Mouse (Mus musculus): ENCODE results near the gene Slc38a3.

Gene Slc38a3

DNA sequence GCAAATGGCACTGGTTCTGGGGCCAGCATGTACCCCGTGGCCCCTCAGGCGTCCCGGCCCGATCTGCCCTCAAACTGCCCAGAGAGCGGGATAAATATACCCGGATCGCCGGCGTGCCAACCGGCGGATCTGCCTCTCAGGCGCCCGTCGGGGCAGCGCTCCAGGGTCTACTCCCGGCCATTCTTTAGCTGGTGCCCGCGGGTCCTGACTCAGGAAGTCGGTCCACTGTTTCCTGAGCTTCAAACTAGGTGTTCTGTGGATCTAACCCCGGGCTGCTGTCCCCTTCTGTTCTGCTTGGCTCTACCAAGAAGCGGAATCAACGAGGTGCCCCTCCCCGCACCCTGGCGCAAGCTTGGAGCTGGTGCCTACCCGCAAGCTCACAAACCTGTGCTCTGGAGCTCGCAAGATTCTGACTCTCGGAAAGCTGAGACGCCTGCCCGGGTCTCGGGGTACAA is 2.6 kb downstream of the Slc38a3 start:
- DNase-seq (ENCODE audit: low spot score in 2 of 2) = no peak

DNA sequence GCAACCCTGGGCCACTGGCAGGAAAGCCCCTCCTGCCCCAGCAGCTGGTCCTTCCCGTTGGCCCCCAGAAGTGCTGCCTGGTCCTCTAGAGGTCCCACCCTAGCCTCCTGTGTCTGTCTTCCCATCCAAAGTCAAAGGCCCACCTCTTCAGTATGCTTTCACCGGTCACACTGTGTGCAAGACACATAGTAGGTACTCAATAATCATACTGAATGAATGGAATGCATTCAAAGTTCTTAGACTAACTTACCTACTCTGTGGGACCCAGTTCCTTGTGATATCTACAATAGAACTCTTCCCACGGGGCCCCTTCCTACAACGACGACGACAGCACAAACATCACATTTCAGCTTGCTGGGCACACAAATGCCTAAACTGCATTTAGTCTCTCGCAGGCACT is 4.0 kb downstream of the Slc38a3 start:
- no peak for DNase-seq (ENCODE audit: low spot score in 2 of 2)

DNA sequence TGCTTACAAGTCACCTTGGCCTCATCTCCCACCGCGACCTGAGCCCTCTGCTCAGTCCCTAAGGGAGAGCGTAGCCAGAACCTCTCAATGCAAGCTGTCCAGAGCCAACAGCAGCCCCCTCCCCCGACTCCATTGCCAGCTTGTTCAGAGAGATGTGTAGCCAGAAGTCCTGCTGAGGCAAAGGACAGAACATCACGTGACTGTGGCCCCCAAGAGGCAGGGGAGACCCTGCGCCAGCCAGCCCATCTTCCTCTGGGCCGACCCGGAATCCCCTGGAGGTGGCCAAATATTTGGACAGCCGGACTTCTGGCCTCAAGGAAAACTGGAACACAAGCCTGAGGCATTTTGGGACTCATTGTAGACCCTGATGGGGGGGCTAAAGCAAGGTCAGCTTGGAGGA is 5.8 kb downstream of the Slc38a3 start:
- DNase-seq (ENCODE audit: low spot score in 2 of 2) = no peak

DNA sequence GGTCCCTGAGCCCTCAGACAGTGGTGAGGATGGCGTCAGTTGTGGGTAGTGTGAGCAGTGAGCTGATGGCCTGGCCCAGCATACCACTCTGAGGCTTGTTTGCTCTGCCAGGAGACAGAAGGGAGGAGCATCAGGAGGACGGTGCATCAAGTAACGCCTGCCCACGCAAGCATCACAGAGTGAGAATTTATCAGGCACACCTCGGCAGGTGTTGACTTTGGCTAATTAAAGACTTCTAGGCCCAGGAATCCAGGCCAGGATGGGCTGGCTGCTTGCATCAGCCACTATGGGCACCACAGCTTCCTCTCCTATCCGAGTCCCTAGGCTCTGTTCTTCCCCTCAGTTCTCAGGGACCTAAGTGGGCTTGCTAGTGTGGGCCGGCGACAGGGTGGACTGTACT is 7.0 kb downstream of the Slc38a3 start:
- DNase-seq (ENCODE audit: low spot score in 2 of 2) = no peak

DNA sequence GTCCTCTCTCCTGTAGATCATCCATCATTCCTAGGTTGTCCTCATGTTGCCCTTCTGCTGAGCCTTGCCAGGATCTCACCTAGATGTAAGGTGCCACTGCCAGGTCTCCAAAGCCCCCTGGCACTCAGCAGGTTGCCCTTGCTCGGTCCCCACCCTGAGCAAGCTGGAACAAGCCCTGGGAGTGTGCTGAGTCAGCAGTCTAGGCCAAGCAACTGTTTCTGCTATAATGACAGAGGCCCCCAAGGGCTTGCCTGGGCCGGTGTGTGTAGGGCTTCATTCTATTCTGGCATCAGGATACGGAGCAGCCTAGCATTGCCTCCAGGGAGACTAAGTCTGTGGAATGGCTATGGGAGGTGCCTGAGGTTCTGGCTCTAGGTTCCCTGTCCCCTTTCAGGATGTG is 8.6 kb downstream of the Slc38a3 start:
- DNase-seq (ENCODE audit: low spot score in 2 of 2) = no peak

DNA sequence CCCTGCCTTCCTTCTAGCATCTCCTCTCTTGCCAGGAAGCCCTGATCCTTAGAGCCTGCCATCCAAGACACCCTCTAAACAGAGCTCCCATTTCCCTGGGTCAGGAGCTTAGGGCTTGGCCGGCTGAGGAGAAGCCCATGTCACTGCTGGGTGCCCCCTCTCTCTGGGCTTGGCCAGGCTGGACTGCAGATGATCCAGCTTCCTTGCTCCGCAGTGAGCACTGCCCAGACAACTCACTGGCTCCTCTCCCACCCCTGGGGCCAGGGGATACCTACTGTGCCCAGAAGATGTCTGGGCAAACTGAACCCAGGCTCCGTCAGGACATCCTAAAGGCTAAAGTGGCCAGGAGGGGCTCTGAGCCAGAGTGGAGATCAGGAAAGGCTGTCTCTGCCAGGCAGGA is 9.4 kb downstream of the Slc38a3 start:
- peak in 1 of 2 experiments; percentile 54 for DNase-seq (ENCODE audit: low spot score in 2 of 2)

DNA sequence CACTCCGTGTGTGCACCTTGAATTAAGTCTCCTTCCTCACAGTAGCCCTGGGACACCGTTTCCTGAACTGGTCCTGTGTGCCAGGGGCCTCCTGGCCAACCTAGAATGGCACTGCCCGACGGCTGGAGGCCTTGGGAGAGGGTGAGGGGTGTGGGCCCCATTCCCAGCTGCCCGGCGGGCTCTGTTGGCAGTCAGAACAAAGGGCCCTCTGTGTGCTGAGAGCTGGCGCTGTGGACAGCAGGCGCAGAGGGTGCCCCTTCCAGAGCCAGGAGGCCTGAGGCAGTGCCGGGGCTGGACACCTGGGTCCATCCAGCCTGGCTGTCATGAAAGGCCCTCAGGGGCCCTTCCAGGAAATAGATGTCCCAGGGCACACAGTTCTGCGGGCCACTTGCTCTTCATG is 9.8 kb downstream of the Slc38a3 start:
- DNase-seq (ENCODE audit: low spot score in 2 of 2) = peak; percentile 88 to 89

DNA sequence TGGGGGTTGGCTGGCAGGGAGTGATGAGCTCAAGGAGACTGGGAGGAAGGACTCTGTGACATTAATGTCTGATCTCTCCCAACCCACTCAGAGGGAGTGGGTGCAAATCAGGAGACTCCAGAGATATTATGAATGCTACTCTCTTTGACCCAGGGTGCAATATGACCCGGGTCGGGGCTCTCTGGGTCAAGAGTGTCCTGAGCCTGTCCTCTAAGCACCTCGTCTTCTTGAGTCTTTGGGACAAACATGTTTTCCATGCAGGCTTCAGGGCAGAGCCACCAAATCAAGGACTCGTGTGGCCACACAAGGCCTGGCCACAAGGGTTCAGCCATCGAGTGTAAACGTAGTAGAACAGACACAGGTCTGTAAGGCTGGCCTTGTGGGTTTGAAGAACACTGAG is 11.2 kb downstream of the Slc38a3 start:
- no peak for DNase-seq (ENCODE audit: low spot score in 2 of 2)

DNA sequence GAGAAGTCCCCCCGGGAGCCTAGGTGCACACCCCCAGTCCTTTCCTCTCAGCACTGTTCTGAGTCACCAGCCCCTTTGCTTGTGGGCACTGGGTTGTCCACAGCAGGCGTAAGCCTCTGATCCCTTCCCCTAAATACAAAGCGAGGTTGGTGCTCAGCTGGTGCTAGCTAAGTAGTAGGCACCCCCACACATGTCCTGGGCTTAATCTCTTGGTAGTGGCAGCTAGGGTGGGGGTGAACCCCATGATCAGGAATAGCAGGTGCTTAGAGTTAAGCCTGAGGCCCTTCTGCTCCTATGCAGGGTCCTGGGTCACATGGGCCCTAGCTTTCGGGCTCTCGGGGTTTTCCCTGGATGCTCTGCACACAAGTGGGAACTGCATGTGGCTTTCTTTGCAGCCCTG is 12.2 kb downstream of the Slc38a3 start:
- DNase-seq (ENCODE audit: low spot score in 2 of 2) = no peak

DNA sequence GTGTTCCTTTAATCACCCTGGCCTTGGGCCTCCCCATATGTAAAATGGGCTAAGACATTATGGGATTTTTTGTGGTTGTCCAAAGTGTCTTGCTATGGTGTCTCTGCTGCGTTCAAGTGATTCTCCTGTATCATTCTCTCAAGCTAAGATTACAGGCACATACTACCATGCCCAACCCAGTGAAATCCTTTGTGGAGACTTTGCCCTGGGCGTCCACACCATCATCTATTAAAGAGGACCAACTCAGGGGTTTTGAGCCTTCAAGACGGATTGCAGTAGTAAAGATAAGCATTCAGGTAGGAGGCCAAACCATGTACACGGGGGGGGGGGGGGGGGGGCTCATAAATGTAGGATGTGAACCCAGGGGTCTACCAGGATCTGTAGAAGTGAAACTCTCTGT is 14.7 kb downstream of the Slc38a3 start:
- no peak for DNase-seq (ENCODE audit: low spot score in 2 of 2)

DNA sequence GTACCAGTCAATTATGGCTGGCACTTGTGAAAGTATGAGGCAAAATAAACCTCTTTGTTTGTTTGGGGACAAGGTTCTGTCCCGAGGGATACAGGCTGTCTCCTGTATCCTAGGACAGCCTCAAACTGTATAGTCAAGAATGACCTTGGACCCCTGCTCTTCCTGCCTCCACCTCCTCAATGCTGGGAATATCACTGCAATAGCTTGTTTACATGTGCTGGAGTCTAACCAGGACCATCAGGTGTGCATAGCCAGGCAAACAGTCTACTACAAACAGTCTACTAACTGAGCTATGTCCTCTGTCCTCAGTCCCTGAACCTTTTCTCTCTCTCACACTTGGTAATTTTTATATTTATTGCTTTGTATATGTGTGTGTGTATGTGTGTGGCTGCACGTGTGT is 15.9 kb downstream of the Slc38a3 start:
- no peak for DNase-seq (ENCODE audit: low spot score in 2 of 2)

DNA sequence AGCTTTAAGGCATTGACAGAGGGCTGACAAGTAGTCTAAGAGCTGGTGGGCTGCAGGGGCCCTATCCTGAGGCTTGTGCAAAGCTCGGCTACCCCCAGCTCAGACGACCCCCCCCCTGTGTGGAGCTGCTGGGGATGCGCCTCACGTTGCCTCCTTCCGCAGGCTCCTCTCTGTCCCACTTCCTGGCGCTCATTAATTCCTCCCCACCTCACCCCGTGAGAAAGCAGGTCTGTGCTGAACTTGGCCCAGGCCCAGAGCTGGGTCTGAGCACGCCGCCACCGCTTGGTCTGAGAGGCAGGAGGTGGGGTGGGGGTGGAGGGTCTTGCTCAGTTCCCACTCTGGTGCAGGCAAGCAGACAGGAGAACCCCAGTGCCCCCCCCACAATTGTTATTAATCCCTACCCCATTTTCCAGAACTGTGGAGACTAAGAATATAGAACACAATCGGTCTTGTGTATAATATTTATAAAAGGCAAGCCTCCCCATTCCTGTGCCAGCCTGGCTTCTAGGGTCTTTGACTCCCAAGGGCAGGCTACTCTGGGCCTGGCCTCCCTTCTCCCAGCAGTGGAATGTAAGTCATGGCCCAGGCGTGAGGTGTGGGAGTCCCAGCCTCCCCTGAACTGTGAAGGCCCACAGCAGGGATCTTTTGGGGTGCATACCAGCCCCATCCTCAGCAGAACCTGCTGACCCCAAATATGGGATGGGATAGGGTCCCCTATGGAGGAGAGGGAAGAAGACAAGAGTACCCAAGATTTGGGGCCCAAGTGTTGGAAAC is 18.4 kb downstream of the Slc38a3 start:
- DNase-seq (ENCODE audit: low spot score in 2 of 2) = peak; percentile 81 to 84

DNA sequence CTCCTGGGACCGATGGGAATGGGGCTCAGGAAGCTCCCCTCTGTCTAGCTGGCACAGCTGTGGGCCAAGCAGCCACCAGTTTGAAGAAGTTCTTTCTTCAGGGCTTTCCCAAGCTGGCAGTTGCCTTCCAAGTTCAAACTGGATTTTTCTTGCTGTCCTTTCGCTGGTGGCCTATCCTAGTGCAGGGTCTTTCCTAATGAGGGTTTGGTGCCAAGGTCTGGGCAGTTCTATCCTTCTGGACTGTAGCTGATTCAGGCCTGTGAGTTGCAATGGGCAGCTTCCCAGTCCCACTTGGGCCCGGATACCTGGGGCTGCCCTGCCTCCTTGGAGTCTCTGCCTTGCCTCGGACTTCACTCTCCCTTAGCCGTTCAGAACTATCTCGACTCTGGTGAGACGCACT is 19.1 kb downstream of the Slc38a3 start:
- peak; percentile 73 to 79 for DNase-seq (ENCODE audit: low spot score in 2 of 2)

DNA sequence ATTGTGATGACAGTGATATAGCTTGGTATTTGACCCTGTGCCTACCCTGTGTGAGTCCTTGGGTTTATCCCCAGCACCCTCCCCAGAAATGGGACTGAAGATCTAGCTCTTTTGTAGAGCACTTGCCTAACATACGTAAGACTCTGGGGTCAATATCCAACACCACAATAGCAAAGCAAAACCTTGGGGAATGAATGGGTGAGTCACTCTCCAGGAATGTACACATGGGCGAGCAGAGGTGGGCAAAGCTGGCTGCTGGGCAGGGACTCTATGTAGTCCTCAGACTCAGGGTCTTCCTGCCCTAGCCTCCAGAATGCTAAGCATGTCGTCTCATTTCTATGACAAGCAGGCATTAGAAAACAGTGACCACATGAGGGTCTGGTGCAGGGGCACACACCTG is 20.6 kb downstream of the Slc38a3 start:
- no peak for DNase-seq (ENCODE audit: low spot score in 2 of 2)

DNA sequence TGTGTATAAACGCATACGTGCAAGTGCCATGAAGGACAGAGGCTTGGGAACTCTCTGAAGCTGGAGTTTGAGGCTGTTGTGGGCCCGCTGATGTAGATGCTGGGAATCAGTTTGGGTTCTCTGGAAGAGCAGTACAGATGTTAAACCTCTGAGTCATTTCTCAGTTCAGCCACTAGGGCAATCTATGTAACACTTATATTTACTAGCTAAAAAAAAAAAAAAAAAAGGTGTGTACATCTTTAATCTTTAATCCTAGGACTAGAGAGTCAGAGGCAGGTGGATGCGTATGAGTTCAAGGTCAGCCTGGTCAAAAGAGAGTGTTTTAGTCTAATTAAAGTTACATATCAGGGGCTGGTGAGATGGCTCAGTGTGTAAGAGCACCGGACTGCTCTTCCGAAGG is 22.4 kb downstream of the Slc38a3 start:
- no peak for DNase-seq (ENCODE audit: low spot score in 2 of 2)

DNA sequence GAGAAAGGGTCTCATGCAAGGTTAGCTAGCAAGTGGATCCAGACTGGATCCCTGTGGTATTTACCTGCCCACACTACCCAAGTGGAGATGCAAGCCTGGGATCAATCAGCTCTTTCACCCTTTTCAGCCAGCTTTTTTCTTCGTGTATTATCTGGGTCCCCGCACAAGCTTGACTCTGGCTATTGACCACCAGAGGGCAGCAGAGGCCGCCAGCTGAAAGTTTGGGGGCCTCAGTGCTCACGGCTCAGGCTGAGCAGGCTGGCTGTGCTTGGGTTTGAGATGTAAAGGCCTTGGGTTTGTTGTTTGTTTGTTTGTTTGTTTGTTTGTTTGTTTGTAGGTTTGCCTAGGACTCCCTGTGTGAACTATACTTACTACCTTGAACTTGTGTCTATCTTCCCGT is 23.8 kb downstream of the Slc38a3 start:
- peak; percentile 75 to 88 for DNase-seq (ENCODE audit: low spot score in 2 of 2)

DNA sequence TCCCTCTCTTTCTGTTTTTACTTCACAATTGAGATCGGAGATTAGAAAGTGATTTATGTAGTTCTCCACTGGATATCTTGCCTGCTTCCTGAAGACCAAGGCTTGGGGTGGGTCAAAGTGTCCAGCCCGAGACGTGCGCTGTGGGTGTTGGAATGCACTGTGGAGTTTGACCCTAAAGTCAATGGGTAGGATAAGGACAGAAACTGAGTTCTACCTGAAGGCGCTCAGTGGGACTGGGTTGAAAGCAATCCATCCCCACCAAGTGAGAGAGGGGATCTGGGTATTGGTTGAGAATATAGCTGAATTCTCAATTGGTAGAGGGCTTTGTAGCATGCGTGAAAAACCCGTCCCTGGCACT is 24.2 kb downstream of the Slc38a3 start:
- DNase-seq (ENCODE audit: low spot score in 2 of 2) = no peak

DNA sequence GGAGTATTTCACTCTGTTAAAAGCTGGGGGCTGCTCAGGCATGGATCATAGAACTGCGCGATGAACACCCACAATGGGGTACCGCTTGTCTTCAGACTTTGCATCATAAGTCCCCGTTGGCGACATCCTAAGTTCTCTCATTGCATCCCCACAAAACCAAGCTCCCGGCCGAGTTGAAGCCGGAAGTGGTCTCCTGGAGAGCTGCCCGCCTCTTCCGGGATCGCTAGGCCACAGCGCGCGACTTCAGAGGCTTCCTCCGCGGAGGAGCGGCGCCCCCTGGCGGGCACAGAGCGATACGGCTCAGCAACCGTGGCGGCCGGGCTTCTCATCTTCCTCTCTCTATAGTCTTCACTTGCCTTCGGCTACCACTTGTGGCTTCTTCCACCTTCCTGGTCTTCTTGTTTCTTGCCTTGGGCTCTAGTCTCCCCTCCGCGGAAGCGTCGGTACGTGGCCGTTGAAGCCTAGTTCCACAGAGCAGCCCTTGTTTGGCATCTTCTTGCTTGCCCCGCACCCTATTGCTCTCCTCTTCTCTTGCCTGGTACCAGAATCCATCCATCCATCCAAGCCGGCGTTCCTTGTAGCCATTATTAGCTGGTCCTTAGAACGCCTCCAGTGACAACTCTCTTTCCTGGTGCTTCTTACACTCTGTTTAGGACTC is 24.7 kb downstream of the Slc38a3 start:
- peak; percentile 91 to 94 for DNase-seq (ENCODE audit: low spot score in 2 of 2)

DNA sequence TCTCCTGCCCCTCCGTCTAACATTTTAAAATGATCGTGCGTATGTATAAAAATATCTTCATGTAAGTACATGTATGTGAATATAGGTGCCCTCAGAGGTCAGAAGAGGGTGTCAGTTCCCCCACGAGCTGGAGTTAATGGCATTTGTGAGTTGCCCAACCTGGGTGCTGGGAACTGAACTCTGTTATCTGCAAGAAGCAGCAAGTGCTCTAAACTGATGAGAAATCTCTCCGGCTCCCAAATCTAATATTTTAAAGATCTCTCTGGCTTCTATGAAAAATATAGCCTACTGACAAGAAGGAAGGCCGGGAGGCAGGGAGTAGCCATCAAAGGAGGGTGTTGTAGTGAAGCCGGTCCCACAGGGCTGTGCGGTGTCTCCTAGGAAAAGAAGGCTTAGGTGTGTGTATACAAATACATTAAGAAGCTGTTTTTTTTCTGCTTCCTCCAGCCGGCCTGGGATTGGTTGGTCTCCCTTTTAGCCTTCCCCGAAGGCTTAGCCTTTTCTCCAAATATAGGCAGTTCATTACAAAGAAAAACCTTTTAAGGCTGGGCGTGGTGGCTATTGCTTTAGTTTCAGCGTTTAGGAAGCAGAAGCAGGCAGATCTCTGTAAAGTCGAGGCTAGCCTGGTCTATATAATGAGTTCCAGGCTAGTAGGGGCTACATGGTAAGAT is 25.7 kb downstream of the Slc38a3 start:
- DNase-seq (ENCODE audit: low spot score in 2 of 2) = no peak

DNA sequence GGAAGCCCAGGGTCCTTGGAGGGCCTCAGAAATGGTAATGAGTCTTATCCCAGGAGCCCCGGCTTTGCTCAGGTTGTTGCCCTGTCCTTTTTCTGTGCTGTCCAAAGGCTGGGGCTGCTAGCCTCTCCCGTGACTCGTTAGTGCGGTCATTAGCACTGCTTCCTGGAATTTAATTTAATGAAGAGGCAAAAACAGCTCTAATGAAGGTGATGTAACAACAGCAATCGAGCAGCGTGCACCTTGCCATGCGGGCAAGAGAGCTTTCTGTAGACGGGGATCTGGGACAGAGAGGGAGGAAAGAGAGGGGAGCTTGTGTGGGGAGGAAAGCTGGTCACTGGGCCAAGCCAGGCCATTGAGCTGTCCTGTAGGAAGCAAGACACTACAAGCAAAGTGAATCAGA is 27.7 kb downstream of the Slc38a3 start:
- DNase-seq (ENCODE audit: low spot score in 2 of 2) = no peak

DNA sequence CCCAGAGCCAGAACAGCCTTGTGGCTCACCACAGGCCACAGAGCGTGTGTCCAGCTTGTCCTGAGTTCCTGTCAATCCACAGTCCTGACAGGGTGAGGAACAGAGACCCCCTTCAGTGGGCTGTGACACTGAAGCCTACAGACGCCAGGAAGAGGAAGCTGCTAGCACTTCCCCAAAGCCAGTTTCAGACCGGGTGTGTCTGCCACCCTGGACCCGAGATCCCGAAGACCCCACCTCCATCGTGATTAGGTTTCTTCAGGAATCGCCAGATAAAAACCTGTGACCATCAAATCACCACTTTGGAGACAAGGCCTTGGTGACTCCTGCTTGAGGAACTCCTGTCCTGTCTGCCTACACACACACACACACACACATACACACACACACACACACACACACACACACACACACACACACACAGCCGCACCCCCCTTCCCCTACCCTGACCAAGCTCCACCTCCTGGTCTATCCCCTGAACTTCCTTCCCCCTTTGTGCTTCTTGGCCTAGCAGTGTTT is 29.0 kb downstream of the Slc38a3 start:
- DNase-seq (ENCODE audit: low spot score in 2 of 2) = peak; percentile 50 to 58

DNA sequence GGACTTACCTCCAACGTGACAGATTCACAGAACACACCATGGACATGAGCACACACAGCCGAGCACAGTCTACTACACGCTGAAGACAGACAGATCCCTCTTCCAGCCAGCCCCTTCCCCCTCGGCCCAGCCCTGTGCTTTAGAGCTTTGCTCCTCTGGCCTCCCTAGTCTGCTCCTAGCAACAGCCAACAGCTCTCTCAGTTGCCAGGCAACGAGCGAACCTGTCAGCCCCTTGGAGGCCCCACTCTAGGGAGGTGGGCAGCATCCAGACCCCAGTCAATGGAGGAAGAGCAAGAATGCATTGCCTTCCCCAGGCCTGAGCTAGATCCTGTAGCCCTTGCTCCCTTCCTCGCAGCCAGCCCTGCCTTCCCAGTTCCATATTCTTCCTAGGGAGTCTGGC is 32.3 kb downstream of the Slc38a3 start:
- DNase-seq (ENCODE audit: low spot score in 2 of 2) = no peak

Measured in right cerebral cortex, postnatal 10 days (tissue).